Mouse (Mus musculus) ES-E14 (cell line): ENCODE measurements around the gene Pakap. TPM values are rescaled to one million over a fixed set of nuclear protein-coding genes. Genes with fewer than 3 reads are reported as not detected.

Experiments
- DNase-seq: peaks from one replicate; pipeline ENCODE4 v3.0.0-alpha.2; 2013; ENCODE audit warnings: low read depth, low spot score
- H3K27ac ChIP-seq: 2 replicates; pipeline ENCODE4 v1.5.1; 2012; ENCODE audit warnings: low read depth, mild to moderate bottlenecking, low read length, moderate library complexity, mixed read lengths; ENCODE audit not compliant: poor library complexity, insufficient read depth, severe bottlenecking
- H3K36me3 ChIP-seq: 2 replicates; pipeline ENCODE4 v1.6.1; 2012; ENCODE audit warnings: mild to moderate bottlenecking, low read length, moderate library complexity, mixed read lengths; ENCODE audit not compliant: control insufficient read depth, poor library complexity, insufficient read depth, severe bottlenecking
- H3K4me1 ChIP-seq, 2 experiments: fragments of 150-350 bp in 1 of 2; sonication (generic) in 1 of 2; 2 replicates each; pipeline ENCODE4 v1.6.1; 2012; ENCODE audit warnings: low read length in 2 of 2, mild to moderate bottlenecking in 1 of 2, mixed read lengths in 1 of 2; ENCODE audit not compliant: control insufficient read depth in 2 of 2, insufficient read depth in 2 of 2, poor library complexity in 1 of 2
- H3K4me3 ChIP-seq, 2 experiments: fragments of 150-350 bp in 1 of 2; sonication (generic) in 1 of 2; 2 replicates each; pipeline ENCODE4 v1.5.1; 2012; ENCODE audit warnings: low read length in 2 of 2, low read depth in 1 of 2, mild to moderate bottlenecking in 1 of 2, mixed read lengths in 1 of 2; ENCODE audit not compliant: insufficient read depth in 1 of 2, poor library complexity in 1 of 2, severe bottlenecking in 1 of 2
- H3K9ac ChIP-seq: 2 replicates; pipeline ENCODE4 v1.6.1; 2012; ENCODE audit warnings: low read depth, mild to moderate bottlenecking, low read length, mixed read lengths; ENCODE audit not compliant: poor library complexity, insufficient read depth, severe bottlenecking
- H3K9me3 ChIP-seq: fragments of 150-350 bp; sonication (generic); 2 replicates; pipeline ENCODE4 v1.6.1; 2012; ENCODE audit warnings: low read depth, mild to moderate bottlenecking, low read length; ENCODE audit not compliant: control insufficient read depth, insufficient read depth
- CHD2 ChIP-seq: IDR thresholded peaks from 2 replicates; pipeline ENCODE4 v1.6.1; 2014; ENCODE audit warnings: mild to moderate bottlenecking, low read depth, low read length, inconsistent platforms
- HCFC1 ChIP-seq: IDR thresholded peaks from 2 replicates; pipeline ENCODE4 v1.6.1; 2012; ENCODE audit warnings: low read length, inconsistent platforms, borderline replicate concordance; ENCODE audit not compliant: insufficient read depth
- MAFK ChIP-seq: IDR thresholded peaks from 2 replicates; pipeline ENCODE4 v1.6.1; 2014; ENCODE audit warnings: mild to moderate bottlenecking, low read depth, low read length, inconsistent platforms; ENCODE audit not compliant: insufficient read depth
- ZC3H11A ChIP-seq: IDR thresholded peaks from 2 replicates; pipeline ENCODE4 v1.6.1; 2012; ENCODE audit warnings: low read depth, mild to moderate bottlenecking, inconsistent platforms, low read length, borderline replicate concordance
- ZNF384 ChIP-seq: IDR thresholded peaks from 2 replicates; pipeline ENCODE4 v1.6.1; 2012; ENCODE audit warnings: low read depth, low read length, inconsistent platforms
- in situ Hi-C, 2 experiments: fragments of 600-800 bp; cut with MboI; formaldehyde crosslinking; loops; one replicate each; pipeline ENCODE4 v1.15.1; 2025; ENCODE audit warnings: low sequenced_read_pairs in 2 of 2, inconsistent platforms in 1 of 2; ENCODE audit not compliant: unreplicated experiment in 2 of 2
- total RNA-seq: library from RNA; depleted of rRNA; stranded (reverse); fragments of 300-350 nt; gene quantifications from 2 replicates; pipeline ENCODE4 v1.2.3, GENCODE M21; 2012

Pakap gene
- total RNA-seq, 1 experiment: 5.8 TPM

DNA sequence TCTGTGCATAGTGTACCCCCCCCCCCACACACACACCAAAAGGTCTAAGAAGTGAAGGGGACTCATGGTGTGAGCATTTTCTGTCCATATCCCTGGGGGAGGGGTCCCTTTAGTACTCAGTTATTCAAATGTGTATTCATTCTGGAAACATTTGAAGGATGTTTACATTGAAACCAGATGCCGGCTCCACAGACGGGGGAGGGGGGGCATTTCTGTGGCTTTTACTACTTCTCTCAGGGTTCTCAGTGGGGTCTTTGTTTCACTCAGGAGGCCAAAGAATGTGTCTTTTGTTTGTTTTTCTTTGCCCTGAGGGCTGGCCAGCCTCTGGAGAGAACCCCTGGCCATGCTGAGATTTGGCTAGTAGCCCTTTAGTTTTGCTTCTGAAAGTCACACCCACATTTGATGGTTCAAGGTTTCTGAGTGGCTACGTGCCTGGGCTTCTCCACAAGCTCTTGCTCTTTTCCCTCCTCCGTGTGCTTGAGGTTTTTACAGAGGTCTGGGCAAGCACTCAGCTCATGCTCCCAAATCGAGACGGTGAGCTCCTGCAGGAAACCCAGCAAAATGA, 24.2 kb upstream of the Pakap start:
- H3K27ac ChIP-seq: no peak overlapping the region
- DNase-seq: peak; percentile 51

GRCm38 (mm10) chr4:57547785-57548184, 20.2 kb upstream of the Pakap start:
- DNase-seq: no peak
- in situ Hi-C loops: no loop called here

More for the DNA sequence above, 24.2 kb upstream of the Pakap start:
- H3K9me3 ChIP-seq: no peaks in the 10 kb centered on the region
- peak; percentile 19; the same call in 1 of the 2 replicates for TF ChIP-seq CHD2
- TF ChIP-seq ZC3H11A: no peak
- H3K36me3 ChIP-seq: no peaks in the 10 kb centered on the region
- no peak overlapping the region for H3K4me3 ChIP-seq
- H3K4me1 ChIP-seq: peaks cover 2 to 5% of the 10 kb centered on the region in 2 experiments
- no peak overlapping the region for H3K9ac ChIP-seq
- in situ Hi-C loops: no loop called here

GRCm38 (mm10) chr4:57550216-57550615, 17.8 kb upstream of the Pakap start:
- TF ChIP-seq HCFC1 (no peak), ZNF384 (no peak), MAFK (no peak), CHD2 (no peak), ZC3H11A (no peak)
- Histone ChIP-seq H3K4me1 (no peaks in the 10 kb centered on the region), H3K9me3 (no peaks in the 10 kb centered on the region)

More at GRCm38 (mm10) chr4:57547785-57548184, 20.2 kb upstream of the Pakap start:
- no peak overlapping the region for H3K27ac ChIP-seq
- no peaks in the 10 kb centered on the region for H3K36me3 ChIP-seq
- no peaks in the 10 kb centered on the region for H3K9me3 ChIP-seq
- peaks cover 2 to 5% of the 10 kb centered on the region in 2 experiments for H3K4me1 ChIP-seq
- H3K9ac ChIP-seq: no peak overlapping the region
- H3K4me3 ChIP-seq: no peak overlapping the region
- TF ChIP-seq ZNF384: no peak
- no peak for TF ChIP-seq MAFK
- no peak for TF ChIP-seq ZC3H11A
- no peak for TF ChIP-seq HCFC1
- TF ChIP-seq CHD2: no peak

GRCm38 (mm10) chr4:57557102-57557501, 10.9 kb upstream of the Pakap start:
- H3K36me3 ChIP-seq: no peaks in the 10 kb centered on the region
- in situ Hi-C loops: no loop called here
- TF ChIP-seq CHD2: no peak
- TF ChIP-seq ZC3H11A: no peak
- TF ChIP-seq MAFK: no peak
- TF ChIP-seq ZNF384: no peak
- TF ChIP-seq HCFC1: no peak
- H3K9me3 ChIP-seq: no peaks in the 10 kb centered on the region
- 0 out of 4 replicates have a peak, but pooled peaks cover 0 to 4% of the 10 kb centered on the region in 2 experiments for H3K4me1 ChIP-seq
- H3K9ac ChIP-seq: no peak overlapping the region
- DNase-seq: no peak
- no peak overlapping the region for H3K27ac ChIP-seq
- no peak overlapping the region for H3K4me3 ChIP-seq

More at GRCm38 (mm10) chr4:57550216-57550615, 17.8 kb upstream of the Pakap start:
- Histone ChIP-seq H3K36me3 (no peaks in the 10 kb centered on the region), H3K4me3 (no peak overlapping the region), H3K9ac (no peak overlapping the region), H3K27ac (no peak overlapping the region)
- DNase-seq: no peak
- in situ Hi-C loops: no loop called here

- in situ Hi-C loops: no loop called here
- Histone ChIP-seq H3K4me3 (no peak overlapping the region), H3K4me1 (0 out of 4 replicates have a peak, but pooled peaks cover 0 to 4% of the 10 kb centered on the region in 2 experiments), H3K9ac (no peak overlapping the region), H3K36me3 (no peaks in the 10 kb centered on the region), H3K27ac (no peak overlapping the region), H3K9me3 (no peaks in the 10 kb centered on the region)
- TF ChIP-seq ZC3H11A (no peak), ZNF384 (no peak), CHD2 (no peak)
- no peak for DNase-seq
Observed at GRCm38 (mm10) chr4:57559438-57559837, 8.5 kb upstream of the Pakap start.
